Mouse (Mus musculus) lung, adult 2 months (tissue): ENCODE data around the gene Fabp1.

Experiments
- CTCF ChIP-seq: fragments of 200-500 bp; IDR thresholded peaks from 2 replicates; pipeline ENCODE4 v1.5.1; 2011; ENCODE audit warnings: mild to moderate bottlenecking, low read length, control low read depth; ENCODE audit not compliant: insufficient read depth
- POLR2A ChIP-seq: fragments of 200-500 bp; IDR thresholded peaks from 2 replicates; pipeline ENCODE4 v1.6.1; 2011; ENCODE audit warnings: low read depth, mild to moderate bottlenecking, control low read depth, low read length, borderline replicate concordance; ENCODE audit errors: extremely low read depth

DNA sequence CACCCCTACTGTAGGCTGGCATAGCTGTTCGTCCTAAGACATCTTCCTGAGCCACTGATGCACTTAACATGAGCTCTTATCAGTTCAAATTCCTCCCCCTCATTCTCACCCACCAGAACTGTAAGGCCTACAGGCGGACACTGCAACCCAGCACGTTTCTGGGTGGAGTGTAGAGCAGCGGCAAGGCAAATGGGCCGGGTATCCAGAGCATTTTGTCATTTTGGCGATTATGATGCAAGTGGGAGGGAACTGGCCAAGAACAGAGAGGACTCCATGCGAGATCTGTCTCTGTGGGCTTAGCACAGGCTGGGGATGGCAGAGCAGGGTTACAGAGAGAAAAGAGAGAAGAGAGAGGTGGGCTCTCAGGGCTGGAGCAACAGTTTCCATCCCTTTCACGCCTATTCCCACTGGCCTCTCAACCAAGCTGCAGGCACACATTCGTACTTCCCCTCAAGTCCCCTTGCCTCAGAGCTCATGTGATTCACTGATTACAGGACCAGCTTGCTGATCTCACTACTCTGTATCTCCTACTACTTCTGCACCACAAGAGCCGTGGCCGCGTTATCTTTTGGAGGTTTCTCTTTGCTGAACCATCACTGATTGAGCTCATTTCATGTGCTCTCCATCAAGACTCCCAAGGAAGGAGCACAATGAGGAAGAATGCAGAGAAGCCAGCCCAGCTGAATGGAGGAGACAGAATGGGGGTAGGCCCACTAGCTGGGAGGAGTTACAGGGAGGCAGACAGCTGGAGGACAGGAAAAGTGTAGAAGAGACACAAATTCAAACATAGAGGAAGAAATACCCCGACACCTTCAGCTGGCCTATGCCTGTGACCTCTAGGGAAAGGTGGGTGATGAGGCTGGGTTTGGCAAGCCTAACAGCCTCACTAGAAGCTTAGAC is 1.7 kb upstream of the Fabp1 start:
- TF ChIP-seq CTCF (no peak), POLR2A (no peak)
